Mouse (Mus musculus): ENCODE data around the gene Sae1. TPM values are rescaled to one million over a fixed set of nuclear protein-coding genes. Genes with fewer than 3 reads are reported as not detected.
A peak's percentile ranks its signal among the peaks of the same experiment; 100 is the strongest.
"Not testable (repeated sequence)": the region's sequence is repeated elsewhere in the genome, so short reads cannot be mapped to it uniquely, and the experiment has no call there.

Sae1 gene
- polyA plus RNA-seq, 1 experiment from 2014 or later, result 232 TPM

GRCm38 (mm10) chr7:16311453-16312004 lies 76.1 kb downstream of the Sae1 start:
- ATAC-seq (ENCODE audit: low read depth) (no peak), DNase-seq (ENCODE audit: low spot score) (no peak)
- peak overlapping the region; percentile 90 for H3K4me2 ChIP-seq (ENCODE audit: low read depth, low read length)
- H3K27me3 ChIP-seq (replicated peaks; ENCODE audit: control insufficient read depth, insufficient read depth, low read length), result peaks cover 19% of the 10 kb centered on the region
- peak overlapping the region; percentile 71; the same call in 1 of the 2 replicates for H3K27ac ChIP-seq (replicated peaks; ENCODE audit: low read depth, low read length)
- H3K9ac ChIP-seq (ENCODE audit: low read depth, low read length), result peak overlapping the region; percentile 82
- peak overlapping the region; percentile 64 for H3K4me3 ChIP-seq (ENCODE audit: low read depth, low read length)
- H3K36me3 ChIP-seq (ENCODE audit: control insufficient read depth, insufficient read depth, low read length), result no peaks in the 10 kb centered on the region
- peaks cover 22% of the 10 kb centered on the region for H3K4me1 ChIP-seq (ENCODE audit: control insufficient read depth, insufficient read depth, low read length)
- H3K9me3 ChIP-seq (ENCODE audit: control insufficient read depth, low read length), result no peaks in the 10 kb centered on the region
- 3% methylated on average over 12 of the region's 14 CpGs for WGBS

- Histone ChIP-seq H3K4me3 (ENCODE audit: low read depth, low read length) (peak overlapping the region; percentile 64), H3K36me3 (ENCODE audit: control insufficient read depth, insufficient read depth, low read length) (no peaks in the 10 kb centered on the region), H3K27ac (replicated peaks; ENCODE audit: low read depth, low read length) (no peak overlapping the region), H3K9ac (ENCODE audit: low read depth, low read length) (peak overlapping the region; percentile 82), H3K4me1 (ENCODE audit: control insufficient read depth, insufficient read depth, low read length) (peaks cover 22% of the 10 kb centered on the region), H3K9me3 (ENCODE audit: control insufficient read depth, low read length) (no peaks in the 10 kb centered on the region), H3K4me2 (ENCODE audit: low read depth, low read length) (peak overlapping the region; percentile 90), H3K27me3 (replicated peaks; ENCODE audit: control insufficient read depth, insufficient read depth, low read length) (peaks cover 19% of the 10 kb centered on the region)
- WGBS, result 2% methylated on average over 25 of the region's 31 CpGs
- ATAC-seq (ENCODE audit: low read depth), result no peak
- no peak for DNase-seq (ENCODE audit: low spot score)
These were observed 76.8 kb downstream of the Sae1 start for GRCm38 (mm10) chr7:16310521-16311452.

- peak; percentile 74 for DNase-seq (ENCODE audit: low spot score)
- peak overlapping the region; percentile 82 for H3K9ac ChIP-seq (ENCODE audit: low read depth, low read length)
- no peak overlapping the region for H3K27ac ChIP-seq (replicated peaks; ENCODE audit: low read depth, low read length)
- no peaks in the 10 kb centered on the region for H3K36me3 ChIP-seq (ENCODE audit: control insufficient read depth, insufficient read depth, low read length)
- 4% methylated on average over 7 of the region's 56 CpGs for WGBS
- ATAC-seq (ENCODE audit: low read depth), result peak; percentile 13; the same call in 1 of the 2 replicates
- H3K4me1 ChIP-seq (ENCODE audit: control insufficient read depth, insufficient read depth, low read length), result peaks cover 22% of the 10 kb centered on the region
- H3K4me3 ChIP-seq (ENCODE audit: low read depth, low read length), result peak overlapping the region; percentile 64
- peak overlapping the region; percentile 90 for H3K4me2 ChIP-seq (ENCODE audit: low read depth, low read length)
- H3K9me3 ChIP-seq (ENCODE audit: control insufficient read depth, low read length), result no peaks in the 10 kb centered on the region
- peaks cover 19% of the 10 kb centered on the region for H3K27me3 ChIP-seq (replicated peaks; ENCODE audit: control insufficient read depth, insufficient read depth, low read length)
These were observed 77.5 kb downstream of the Sae1 start for GRCm38 (mm10) chr7:16310020-16310520.

- Histone ChIP-seq H3K4me1 (ENCODE audit: control insufficient read depth, insufficient read depth, low read length) (peaks cover 22% of the 10 kb centered on the region), H3K4me2 (ENCODE audit: low read depth, low read length) (peak overlapping the region; percentile 90), H3K9me3 (ENCODE audit: control insufficient read depth, low read length) (no peaks in the 10 kb centered on the region), H3K4me3 (ENCODE audit: low read depth, low read length) (peak overlapping the region; percentile 64), H3K27me3 (replicated peaks; ENCODE audit: control insufficient read depth, insufficient read depth, low read length) (peaks cover 19% of the 10 kb centered on the region), H3K36me3 (ENCODE audit: control insufficient read depth, insufficient read depth, low read length) (no peaks in the 10 kb centered on the region), H3K9ac (ENCODE audit: low read depth, low read length) (peak overlapping the region; percentile 82), H3K27ac (replicated peaks; ENCODE audit: low read depth, low read length) (peak overlapping the region; percentile 46; the same call in 1 of the 2 replicates)
- DNase-seq (ENCODE audit: low spot score) (peak; percentile 87), ATAC-seq (ENCODE audit: low read depth) (peak; percentile 32)
- WGBS, result under 1% methylated on average over 21 of the region's 61 CpGs
These were observed 78.1 kb downstream of the Sae1 start for GRCm38 (mm10) chr7:16309318-16310019.

GRCm38 (mm10) chr7:16308555-16309317 lies 78.9 kb downstream of the Sae1 start:
- Histone ChIP-seq H3K27ac (replicated peaks; ENCODE audit: low read depth, low read length) (peak overlapping the region; percentile 46), H3K4me2 (ENCODE audit: low read depth, low read length) (peak overlapping the region; percentile 90), H3K4me1 (ENCODE audit: control insufficient read depth, insufficient read depth, low read length) (peaks cover 22% of the 10 kb centered on the region), H3K9ac (ENCODE audit: low read depth, low read length) (peak overlapping the region; percentile 82; the same call in 1 of the 2 replicates), H3K36me3 (ENCODE audit: control insufficient read depth, insufficient read depth, low read length) (no peaks in the 10 kb centered on the region), H3K27me3 (replicated peaks; ENCODE audit: control insufficient read depth, insufficient read depth, low read length) (peaks cover 19% of the 10 kb centered on the region), H3K4me3 (ENCODE audit: low read depth, low read length) (peak overlapping the region; percentile 64), H3K9me3 (ENCODE audit: control insufficient read depth, low read length) (no peaks in the 10 kb centered on the region)
- ATAC-seq (ENCODE audit: low read depth), result no peak
- DNase-seq (ENCODE audit: low spot score), result no peak
- 35% methylated on average over 16 of the region's 16 CpGs for WGBS

GRCm38 (mm10) chr7:16308093-16308492 lies 79.5 kb downstream of the Sae1 start, which contains the start of gene Bbc3:
Gene Bbc3 (plus strand): TSS chr7:16308393.
- H3K36me3 ChIP-seq (ENCODE audit: control insufficient read depth, insufficient read depth, low read length); H3K9me3 ChIP-seq (ENCODE audit: control insufficient read depth, low read length); DNase-seq (ENCODE audit: low spot score); ATAC-seq (ENCODE audit: low read depth): not testable (repeated sequence)
- peaks cover 19% of the 10 kb centered on the region for H3K27me3 ChIP-seq (replicated peaks; ENCODE audit: control insufficient read depth, insufficient read depth, low read length)
- H3K4me3 ChIP-seq (ENCODE audit: low read depth, low read length), result peak within 1 kb of the TSS; percentile 64
- H3K4me2 ChIP-seq (ENCODE audit: low read depth, low read length), result peak within 1 kb of the TSS; percentile 90
- WGBS, result 63% methylated on average over 1 of the region's 1 CpGs
- H3K9ac ChIP-seq (ENCODE audit: low read depth, low read length), result peak within 1 kb of the TSS; percentile 82; the same call in 1 of the 2 replicates
- H3K4me1 ChIP-seq (ENCODE audit: control insufficient read depth, insufficient read depth, low read length), result peaks cover 19% of the 10 kb centered on the region
- H3K27ac ChIP-seq (replicated peaks; ENCODE audit: low read depth, low read length), result peak within 1 kb of the TSS; percentile 46

GRCm38 (mm10) chr7:16307141-16307540 lies 80.5 kb downstream of the Sae1 start:
- not testable (repeated sequence) for H3K9ac ChIP-seq (ENCODE audit: low read depth, low read length); H3K4me1 ChIP-seq (ENCODE audit: control insufficient read depth, insufficient read depth, low read length); H3K27ac ChIP-seq (replicated peaks; ENCODE audit: low read depth, low read length); H3K4me2 ChIP-seq (ENCODE audit: low read depth, low read length); DNase-seq (ENCODE audit: low spot score); H3K4me3 ChIP-seq (ENCODE audit: low read depth, low read length); ATAC-seq (ENCODE audit: low read depth); H3K36me3 ChIP-seq (ENCODE audit: control insufficient read depth, insufficient read depth, low read length); H3K9me3 ChIP-seq (ENCODE audit: control insufficient read depth, low read length)
- peaks cover 15% of the 10 kb centered on the region for H3K27me3 ChIP-seq (replicated peaks; ENCODE audit: control insufficient read depth, insufficient read depth, low read length)
- 61% methylated on average over 6 of the region's 6 CpGs for WGBS

Data from embryonic facial prominence, embryonic 14.5 days (tissue).